ENCODE assay signal across 8 mouse cellular contexts in the genomic region with DNA sequence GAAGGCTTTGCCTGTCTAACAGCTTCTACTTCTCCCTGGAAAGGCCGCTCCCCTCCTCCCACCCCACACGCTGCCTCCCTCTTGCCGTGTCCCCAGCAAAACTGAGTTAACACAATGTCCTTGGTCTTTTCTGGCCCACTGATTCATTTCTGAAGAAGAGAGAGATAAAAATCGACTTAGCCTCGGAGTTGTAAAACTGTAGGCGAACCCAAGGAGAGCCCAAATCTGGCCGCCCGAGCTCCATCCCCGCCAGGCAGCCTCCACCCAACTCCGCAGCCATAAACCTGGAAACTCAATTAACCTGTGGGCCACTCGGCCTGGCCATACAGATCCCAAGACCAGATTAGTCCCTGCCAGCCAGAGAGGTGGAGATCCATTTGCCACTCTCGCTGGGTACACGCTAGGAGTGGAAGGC. TPM values are rescaled to one million over a fixed set of nuclear protein-coding genes. Genes with fewer than 3 reads are reported as not detected.
DNase-seq lines count a peak whose midpoint lies in the region; ATAC-seq and TF ChIP-seq lines count a peak whose summit lies in the region.

No protein-coding gene starts in this region.

- H3K9me3 ChIP-seq in forebrain, embryonic 10.5 days = no peaks in the 10 kb centered on the region
- H3K9me3 ChIP-seq in forebrain, embryonic 15.5 days = no peaks in the 10 kb centered on the region
- H3K9me3 ChIP-seq in lung, embryonic 14.5 days (ENCODE audit: low read depth, low read length) = no peaks in the 10 kb centered on the region
- no peaks in the 10 kb centered on the region for H3K9me3 ChIP-seq in heart, postnatal 0 days (replicated peaks; ENCODE audit: control insufficient read depth, low read length)
- H3K9me3 ChIP-seq in liver, embryonic 12.5 days (replicated peaks) = no peaks in the 10 kb centered on the region

- no peak for TF ChIP-seq EP300 in heart, postnatal 0 days (IDR thresholded peaks at IDR 0.05; ENCODE audit: low read depth)

- no peak overlapping the region for H3K9ac ChIP-seq in forebrain, embryonic 15.5 days (replicated peaks)
- H3K9ac ChIP-seq in lung, embryonic 14.5 days = no peak overlapping the region
- H3K9ac ChIP-seq in heart, postnatal 0 days (replicated peaks; ENCODE audit: low read depth, low read length) = no peak overlapping the region
- no peak overlapping the region for H3K9ac ChIP-seq in liver, embryonic 12.5 days

- 87% methylated on average over 13 of the region's 13 CpGs for WGBS in forebrain, embryonic 10.5 days
- 88% methylated on average over 13 of the region's 13 CpGs for WGBS in forebrain, embryonic 15.5 days
- 73% methylated on average over 13 of the region's 13 CpGs for WGBS in lung, embryonic 14.5 days
- WGBS in lung, adult 2 months = 68% methylated on average over 13 of the region's 13 CpGs
- WGBS in heart, postnatal 0 days = 69% methylated on average over 13 of the region's 13 CpGs
- 64% methylated on average over 13 of the region's 13 CpGs for WGBS in liver, embryonic 12.5 days (ENCODE audit: insufficient replicate concordance)

- H3K27me3 ChIP-seq in forebrain, embryonic 10.5 days (ENCODE audit: poor library complexity, severe bottlenecking) = no peaks in the 10 kb centered on the region
- H3K27me3 ChIP-seq in forebrain, embryonic 15.5 days = no peaks in the 10 kb centered on the region
- no peaks in the 10 kb centered on the region for H3K27me3 ChIP-seq in lung, embryonic 14.5 days (ENCODE audit: insufficient read depth, low read length)
- no peaks in the 10 kb centered on the region for H3K27me3 ChIP-seq in heart, postnatal 0 days (ENCODE audit: control insufficient read depth, insufficient read depth, low read length)
- no peaks in the 10 kb centered on the region for H3K27me3 ChIP-seq in liver, embryonic 12.5 days (replicated peaks)

- peaks cover 47% of the 10 kb centered on the region for H3K4me1 ChIP-seq in forebrain, embryonic 10.5 days
- H3K4me1 ChIP-seq in forebrain, embryonic 15.5 days = peaks cover 6% of the 10 kb centered on the region
- H3K4me1 ChIP-seq in lung, embryonic 14.5 days (ENCODE audit: insufficient read depth) = peaks cover 24% of the 10 kb centered on the region
- H3K4me1 ChIP-seq in lung, adult 2 months (ENCODE audit: control insufficient read depth, insufficient read depth, low read length) = peaks cover 10% of the 10 kb centered on the region
- peaks cover 33% of the 10 kb centered on the region for H3K4me1 ChIP-seq in heart, postnatal 0 days (ENCODE audit: control insufficient read depth, insufficient read depth)
- peaks cover 19% of the 10 kb centered on the region for H3K4me1 ChIP-seq in liver, embryonic 12.5 days

- H3K4me3 ChIP-seq in forebrain, embryonic 10.5 days = no peak overlapping the region
- H3K4me3 ChIP-seq in forebrain, embryonic 15.5 days = no peak overlapping the region
- H3K4me3 ChIP-seq in lung, embryonic 14.5 days (ENCODE audit: low read depth, low read length) = no peak overlapping the region
- H3K4me3 ChIP-seq in lung, adult 2 months (replicated peaks; ENCODE audit: extremely low read depth, low read depth, low read length) = no peak overlapping the region
- H3K4me3 ChIP-seq in heart, postnatal 0 days (ENCODE audit: low read depth, low read length) = no peak overlapping the region
- H3K4me3 ChIP-seq in liver, embryonic 12.5 days = no peak overlapping the region

- no peak overlapping the region for H3K4me2 ChIP-seq in forebrain, embryonic 15.5 days (replicated peaks)
- peak overlapping the region; percentile 25; the same call in 1 of the 2 replicates for H3K4me2 ChIP-seq in lung, embryonic 14.5 days
- H3K4me2 ChIP-seq in heart, postnatal 0 days (ENCODE audit: low read depth, low read length) = no peak overlapping the region
- H3K4me2 ChIP-seq in liver, embryonic 12.5 days = 0 out of 2 replicates have a peak overlapping the region, but pooled peaks have one; percentile 10

- H3K27ac ChIP-seq in forebrain, embryonic 10.5 days = 0 out of 2 replicates have a peak overlapping the region, but pooled peaks have one; percentile 8
- no peak overlapping the region for H3K27ac ChIP-seq in forebrain, embryonic 15.5 days (replicated peaks)
- H3K27ac ChIP-seq in lung, embryonic 14.5 days (ENCODE audit: low read depth) = peak overlapping the region; percentile 88
- peak overlapping the region; percentile 91 for H3K27ac ChIP-seq in heart, postnatal 0 days (ENCODE audit: low read depth)
- H3K27ac ChIP-seq in liver, embryonic 12.5 days = peak overlapping the region; percentile 50; the same call in 1 of the 2 replicates

- no peak for ATAC-seq in forebrain, embryonic 15.5 days (replicated peaks)
- no peak for ATAC-seq in lung, embryonic 14.5 days (ENCODE audit: insufficient read depth)
- no peak for ATAC-seq in heart, postnatal 0 days (ENCODE audit: insufficient read depth, low read depth)
- ATAC-seq in liver, embryonic 12.5 days = no peak
- ATAC-seq in CD4-positive, CD25-positive, alpha-beta regulatory T cell, adult 4 months = no peak
- no peak for ATAC-seq in erythroblast, adult 5-6 weeks (replicated peaks; ENCODE audit: low FRiP score, poor library complexity, severe bottlenecking)

- TF ChIP-seq CTCF in lung, embryonic 14.5 days (IDR thresholded peaks at IDR 0.05; ENCODE audit: low read depth) = no peak
- TF ChIP-seq CTCF in lung, adult 2 months (IDR thresholded peaks at IDR 0.05; ENCODE audit: insufficient read depth, low read length) = no peak
- no peak for TF ChIP-seq CTCF in heart, postnatal 0 days (IDR thresholded peaks at IDR 0.05; ENCODE audit: low read depth)

- TF ChIP-seq POLR2A in lung, adult 2 months (IDR thresholded peaks at IDR 0.05; ENCODE audit: borderline replicate concordance, extremely low read depth, low read depth, low read length) = no peak

- peaks cover 8% of the 10 kb centered on the region; the same call in 1 of the 2 replicates for H3K36me3 ChIP-seq in forebrain, embryonic 10.5 days (replicated peaks)
- no peaks in the 10 kb centered on the region for H3K36me3 ChIP-seq in forebrain, embryonic 15.5 days
- H3K36me3 ChIP-seq in lung, embryonic 14.5 days (ENCODE audit: insufficient read depth) = no peaks in the 10 kb centered on the region
- H3K36me3 ChIP-seq in heart, postnatal 0 days (replicated peaks; ENCODE audit: control insufficient read depth, insufficient read depth, low read length) = peaks cover 12% of the 10 kb centered on the region
- no peaks in the 10 kb centered on the region for H3K36me3 ChIP-seq in liver, embryonic 12.5 days

- no peak for DNase-seq in forebrain, embryonic 10.5 days (ENCODE audit: extremely low spot score, low spot score)
- DNase-seq in lung, embryonic 14.5 days = no peak
- no peak for DNase-seq in lung, adult 2 months
- DNase-seq in heart, postnatal 0 days (ENCODE audit: low spot score) = no peak

RNA-seq across cellular contexts. Expression of a gene that starts 47.3 kb away (rescaled TPM):
- 2.0 and 2.1 TPM in 2 replicates for polyA plus RNA-seq in forebrain, embryonic 10.5 days (2016; fragmentation: Nextera tagmentation; extraction: Ambion mirVana)
- 8.6 and 9.0 TPM in 2 replicates for polyA plus RNA-seq in forebrain, embryonic 15.5 days (2015; fragmentation: Nextera tagmentation; extraction: Ambion mirVana)
- 3.6 and 3.9 TPM in 2 replicates for polyA plus RNA-seq in lung, embryonic 14.5 days (2014; fragmentation: Nextera tagmentation; extraction: Ambion mirVana)
- polyA plus RNA-seq in lung, adult 2 months (2012; rRNA removed) = 1.8 TPM in 2 replicates
- total RNA-seq in heart, postnatal 0 days (2014; rRNA removed; ENCODE audit: low replicate concordance) = 5.6 and 6.1 TPM in 2 replicates
- polyA plus RNA-seq in heart, postnatal 0 days (2015; fragmentation: Nextera tagmentation; extraction: Ambion mirVana) = 7.4 and 8.3 TPM in 2 replicates
- 1.3 and 1.5 TPM in 2 replicates for polyA plus RNA-seq in liver, embryonic 12.5 days (2016; fragmentation: Nextera tagmentation; extraction: Ambion mirVana)
- polyA plus RNA-seq in CD4-positive, CD25-positive, alpha-beta regulatory T cell, adult 4 months (2017; shearing (Covaris generic)) = 10 to 100 TPM; 14.8 to 18.4 TPM
- total RNA-seq in erythroblast, adult 5-6 weeks (2015; ENCODE audit: low replicate concordance) = 0.21 TPM in 1 of 2 replicates, not detected in the other
- total RNA-seq in erythroblast, adult 5-6 weeks (2017; ENCODE audit: low replicate concordance) = 0.14 TPM in 1 of 2 replicates, not detected in the other

Comparison
In these comparisons a context has a peak if more than half of its experiments do, and no peak if none do; other contexts are left out.
1. H3K4me2 ChIP-seq: peak in lung, embryonic 14.5 days (single experiment) and liver, embryonic 12.5 days (single experiment); none in forebrain, embryonic 15.5 days (single experiment) and heart, postnatal 0 days (single experiment).